27 mouse cellular contexts compared by ENCODE assay signal in the genomic region with DNA sequence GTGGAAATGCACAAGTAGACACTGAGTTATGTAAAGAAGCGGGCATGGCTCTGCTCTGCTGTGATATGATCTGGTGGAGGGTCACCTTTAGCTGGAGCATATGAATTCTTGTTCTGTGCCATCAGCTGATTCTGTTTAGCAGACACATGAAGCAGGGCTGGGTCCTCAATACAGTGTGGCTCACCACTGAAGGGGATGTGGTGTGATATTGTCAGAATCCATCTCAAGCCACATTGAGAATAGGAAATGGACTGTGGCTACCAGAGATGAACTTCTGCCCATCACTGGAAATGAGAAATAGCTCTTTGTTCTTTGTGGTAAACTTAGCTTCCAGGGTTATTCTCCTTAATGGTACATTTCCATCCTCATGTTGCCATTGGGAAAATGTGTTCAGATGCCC. TPM values are rescaled to one million over a fixed set of nuclear protein-coding genes. Genes with fewer than 3 reads are reported as not detected.
DNase-seq lines count a peak whose midpoint lies in the region; ATAC-seq and TF ChIP-seq lines count a peak whose summit lies in the region.
"Had no signal": no experiment of that assay in that cellular context is flagged by ENCODE, and none has a peak within 500 bp of the region (broad histone marks: within the 10 kb centered on the region; RNA-seq: fewer than 3 reads in every experiment).

No protein-coding gene starts in this region.

- H3K4me1 ChIP-seq in cerebellum, adult 2 months (ENCODE audit: control insufficient read depth, insufficient read depth, low read length), result no peaks in the 10 kb centered on the region
- H3K4me1 ChIP-seq: embryonic facial prominence, embryonic 13.5 days; embryonic facial prominence, embryonic 15.5 days; forebrain, embryonic 10.5 days; forebrain, embryonic 12.5 days had no signal

- 92% methylated on average over 1 of the region's 1 CpGs for WGBS in cerebellum, adult 2 months

- peak; percentile 62 for DNase-seq in 416B (ENCODE audit: low read depth)
- DNase-seq in adrenal gland, postnatal 10 days, result no peak
- no peak for DNase-seq in heart, adult 18-20 months
- no peak for DNase-seq in cerebellum, adult 2 months
- DNase-seq: adrenal gland, adult 2 months; adrenal gland, postnatal 14 days; adrenal gland, postnatal 36 days; cerebellum, adult 11 months; cerebellum, adult 18-20 months; cerebellum, adult 9-10 months; cerebellum, postnatal 10 days; cerebellum, postnatal 25 days; embryo, embryonic 11 days had no signal

- H3K4me3 ChIP-seq in cerebellum, adult 2 months (replicated peaks; ENCODE audit: insufficient read depth, low read depth, low read length), result no peak overlapping the region
- H3K4me3 ChIP-seq: embryonic facial prominence, embryonic 13.5 days; embryonic facial prominence, embryonic 15.5 days; erythroblast, embryonic 14.5 days; forebrain, embryonic 10.5 days; forebrain, embryonic 12.5 days had no signal

- ATAC-seq in common myeloid progenitor, adult 5-6 weeks (replicated peaks; ENCODE audit: low read depth, poor library complexity, severe bottlenecking), result peak; percentile 98
- peak; percentile 51 for ATAC-seq in megakaryocyte, adult 5-6 weeks (ENCODE audit: poor library complexity, severe bottlenecking)
- ATAC-seq: forebrain, embryonic 14.5 days; forebrain, embryonic 16.5 days had no signal

- no peak overlapping the region for H3K27ac ChIP-seq in cerebellum, adult 2 months (ENCODE audit: insufficient read depth, low read length)
- H3K27ac ChIP-seq: embryonic facial prominence, embryonic 13.5 days; embryonic facial prominence, embryonic 15.5 days; forebrain, embryonic 10.5 days; forebrain, embryonic 12.5 days had no signal

- H3K27me3 ChIP-seq in cerebellum, adult 2 months (ENCODE audit: control insufficient read depth, insufficient read depth, low read length), result no peaks in the 10 kb centered on the region
- H3K27me3 ChIP-seq: embryonic facial prominence, embryonic 13.5 days; embryonic facial prominence, embryonic 15.5 days; forebrain, embryonic 12.5 days had no signal

- TF ChIP-seq CTCF in cerebellum, adult 2 months (IDR thresholded peaks at IDR 0.05; ENCODE audit: borderline replicate concordance, insufficient read depth, low read depth, low read length), result no peak

- TF ChIP-seq POLR2A in cerebellum, adult 2 months (IDR thresholded peaks at IDR 0.05; ENCODE audit: borderline replicate concordance, insufficient read depth, low read length), result no peak

RNA-seq across cellular contexts. Expression of a gene that starts 17.5 kb away (rescaled TPM):
- total RNA-seq in common myeloid progenitor, adult 5-6 weeks (2017), result not detected in 2 replicates
- total RNA-seq in megakaryocyte, adult 5-6 weeks (2015), result not detected in 2 replicates
- total RNA-seq in megakaryocyte, adult 5-6 weeks (2017), result not detected in 2 replicates
- total RNA-seq in adrenal gland, postnatal 10 days (2021), result not detected
- total RNA-seq in heart, adult 18-20 months (2021), result not detected
- not detected in 2 replicates for polyA plus RNA-seq in cerebellum, adult 2 months (2012; rRNA removed)
- total RNA-seq: adrenal gland, adult 2 months; adrenal gland, postnatal 14 days; adrenal gland, postnatal 36 days; ES-E14; MEL had no signal
- polyA plus RNA-seq: adrenal gland, adult 2 months; C2C12; embryonic facial prominence, embryonic 11.5 days; embryonic facial prominence, embryonic 13.5 days; embryonic facial prominence, embryonic 15.5 days; erythroblast, embryonic 14.5 days; forebrain, embryonic 10.5 days; forebrain, embryonic 12.5 days; forebrain, embryonic 14.5 days; forebrain, embryonic 16.5 days; frontal cortex, adult 2 months had no signal

RNA-seq across cellular contexts. Expression of a gene that starts 35.2 kb away (rescaled TPM):
- total RNA-seq in common myeloid progenitor, adult 5-6 weeks (2017), result 148 and 206 TPM in 2 replicates
- total RNA-seq in megakaryocyte, adult 5-6 weeks (2015), result 434 and 449 TPM in 2 replicates
- 184 and 195 TPM in 2 replicates for total RNA-seq in megakaryocyte, adult 5-6 weeks (2017)
- total RNA-seq in adrenal gland, postnatal 10 days (2021), result 100 to 1,000 TPM; 234 to 247 TPM
- total RNA-seq in heart, adult 18-20 months (2021), result 100 to 1,000 TPM; 115 to 116 TPM
- polyA plus RNA-seq in cerebellum, adult 2 months (2012; rRNA removed), result 119 and 125 TPM in 2 replicates
